Mouse (Mus musculus) cerebellum, adult 11 months (tissue): Measurements from ENCODE around the gene Atg4b.
A peak's percentile ranks its signal among the peaks of the same experiment; 100 is the strongest.

Experiments
- DNase-seq: peaks from one replicate; pipeline ENCODE4 v3.0.0; 2022

The Atg4b gene

DNA sequence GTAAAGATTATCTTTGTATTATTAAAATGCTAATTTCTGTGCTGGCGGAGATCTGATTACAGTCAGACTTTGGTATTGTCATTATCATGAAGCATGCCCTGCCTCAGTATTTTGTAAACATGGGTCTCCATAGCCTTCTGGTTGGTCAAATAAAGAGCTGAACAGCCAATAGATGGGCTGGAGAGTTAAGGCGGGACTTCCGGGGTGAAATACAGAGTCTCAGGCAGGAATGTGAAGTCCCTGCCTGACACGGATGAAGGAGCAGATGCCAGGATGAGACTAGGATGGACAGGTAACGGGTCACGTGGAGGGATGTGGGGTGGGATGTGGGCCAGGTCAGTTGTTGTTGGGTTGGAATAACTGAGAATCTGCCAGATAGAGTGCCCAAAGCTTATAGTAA, at the start of gene Atg4b:
Gene Atg4b (plus strand): TSS at position 211 of the 400 bp plus-strand sequence.
- no peak for DNase-seq

DNA sequence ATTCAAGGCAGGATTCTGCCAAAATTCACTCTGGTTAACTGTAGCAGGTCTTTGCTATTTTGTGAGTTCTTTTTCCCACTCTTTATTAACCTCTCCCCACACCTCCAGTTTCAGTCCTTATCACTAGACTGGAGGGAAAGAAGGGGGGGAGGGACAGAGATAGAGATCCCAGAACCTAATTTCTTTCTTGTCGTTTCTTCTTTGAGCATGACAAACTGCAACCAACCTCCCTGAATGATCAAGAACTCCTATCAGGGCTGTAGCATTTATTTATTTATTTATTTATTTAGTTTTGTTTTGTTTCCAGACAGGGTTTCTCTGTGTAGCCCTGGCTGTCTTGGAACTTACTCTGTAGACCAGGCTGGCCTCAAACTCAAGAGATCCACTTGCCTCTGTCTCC, 49.2 kb upstream of the Atg4b start:
- no peak for DNase-seq

DNA sequence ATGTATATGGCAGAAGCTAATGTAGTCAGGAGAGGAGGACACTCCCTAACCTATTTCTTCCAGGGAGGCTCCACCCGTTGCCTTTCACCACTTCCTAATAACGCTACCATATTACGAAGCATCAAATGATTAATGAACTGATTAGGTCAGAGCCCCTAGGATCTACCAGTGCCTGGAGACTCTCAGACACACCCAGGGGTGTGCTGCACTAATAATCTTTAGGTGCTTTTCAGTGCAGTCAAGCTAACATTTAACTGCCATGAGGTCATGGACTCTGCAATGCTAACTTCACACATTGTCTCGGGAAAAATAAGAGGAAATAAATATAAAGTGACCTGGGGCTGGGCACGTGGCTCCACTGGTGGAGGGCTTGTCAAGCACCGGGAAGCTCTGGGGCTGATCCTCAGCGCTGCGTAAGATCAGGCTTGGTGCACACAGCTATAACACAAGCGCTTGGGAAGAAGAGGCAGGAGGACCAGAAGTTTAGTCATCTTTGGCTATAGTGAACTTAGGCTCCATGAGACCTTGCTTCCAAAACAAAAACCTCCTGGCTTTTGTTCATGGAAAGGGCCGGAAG, 47.7 kb upstream of the Atg4b start:
- DNase-seq = no peak

DNA sequence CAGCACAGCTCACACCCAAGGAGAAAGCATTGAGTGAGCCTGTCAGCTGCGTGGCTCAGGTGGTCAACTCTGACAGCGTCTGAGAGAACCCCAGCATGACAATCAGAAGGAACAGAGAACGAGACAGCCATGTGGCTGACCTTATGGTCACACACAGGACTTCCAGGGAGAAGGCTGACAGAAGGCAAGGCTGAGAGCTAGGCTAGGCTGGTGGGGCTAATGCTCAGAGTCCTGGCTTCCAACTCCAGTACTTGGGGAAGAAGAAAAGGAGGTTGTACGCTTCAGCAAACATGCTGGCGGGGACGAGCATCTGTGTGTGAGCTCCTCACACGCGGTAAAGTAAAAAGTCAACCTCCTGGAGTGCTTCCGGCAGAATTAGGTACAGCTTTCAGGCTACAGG, 47.0 kb upstream of the Atg4b start:
- no peak for DNase-seq

DNA sequence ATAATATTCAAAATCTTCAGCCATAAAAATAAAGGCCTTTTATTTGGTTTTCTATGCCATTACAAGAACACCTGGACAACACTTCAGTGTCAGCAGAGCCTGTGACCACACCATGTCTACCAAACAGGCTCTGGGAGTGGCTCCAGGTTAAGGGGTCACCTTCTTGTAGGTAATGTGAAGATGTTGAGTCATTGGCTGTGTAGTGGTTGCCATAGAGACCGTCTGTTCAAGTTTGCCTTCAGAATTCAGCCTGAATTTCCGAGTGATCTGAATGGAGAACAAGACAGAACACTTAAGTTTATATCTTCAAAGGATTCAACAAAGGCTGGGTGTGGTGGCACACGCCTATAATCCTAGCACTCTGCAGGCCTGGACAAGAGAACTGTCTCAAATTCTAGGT, 45.9 kb upstream of the Atg4b start:
- no peak for DNase-seq

DNA sequence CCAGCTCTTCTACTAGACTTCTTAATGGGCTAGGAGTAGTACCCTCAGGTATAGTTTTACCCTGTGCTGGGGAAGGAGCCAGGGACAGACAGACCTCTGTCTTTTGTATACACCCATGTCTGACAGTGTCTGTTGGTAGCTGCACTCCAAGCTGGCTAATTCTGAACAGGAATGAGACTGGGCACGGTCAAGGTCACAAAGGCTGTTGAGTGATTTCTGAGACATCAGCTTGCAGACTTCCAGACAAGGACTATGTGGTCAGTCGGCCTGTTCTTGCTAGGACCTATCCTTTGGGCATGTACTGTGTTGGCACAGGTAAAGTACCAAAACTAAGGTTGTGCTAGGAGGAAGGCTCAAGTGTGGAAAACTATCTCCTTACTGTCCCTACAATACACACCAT, 35.1 kb upstream of the Atg4b start:
- no peak for DNase-seq

DNA sequence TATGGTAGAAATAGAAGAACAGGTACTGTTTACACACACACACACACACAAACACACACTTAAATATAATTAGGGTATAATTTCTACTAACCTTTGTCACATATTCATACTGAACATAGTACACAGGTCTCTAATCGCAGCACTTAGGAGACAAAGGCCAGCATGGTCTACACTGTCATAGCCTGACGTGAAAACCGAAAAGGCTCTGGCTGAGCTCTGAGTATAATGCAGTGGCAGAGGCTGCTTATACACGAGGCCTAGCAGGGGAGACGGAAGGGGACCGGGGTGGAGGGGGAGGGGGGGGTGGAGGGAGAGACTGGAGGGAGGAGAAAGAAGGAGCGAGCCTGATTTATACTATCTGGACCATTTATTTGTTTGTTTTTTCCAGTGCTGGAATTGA, 29.7 kb upstream of the Atg4b start:
- no peak for DNase-seq

DNA sequence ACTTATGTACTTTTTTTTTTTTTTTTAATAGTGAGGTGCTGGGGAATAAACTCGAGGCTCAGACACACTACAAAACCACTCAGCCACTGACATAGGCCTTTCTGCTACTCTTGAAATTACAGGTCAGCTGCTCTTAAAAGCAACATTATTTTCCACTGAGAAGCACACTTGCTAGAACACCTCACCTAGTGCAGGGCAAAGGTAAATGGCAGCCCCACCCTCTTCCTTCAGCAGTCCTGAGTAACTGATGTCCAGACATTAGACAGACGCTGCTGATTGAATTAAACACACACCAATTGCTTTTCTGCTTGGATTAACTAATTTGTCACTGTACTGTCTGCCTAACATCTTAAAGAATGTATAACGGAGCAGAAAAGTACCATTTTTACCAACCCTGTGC, 26.7 kb upstream of the Atg4b start:
- DNase-seq = no peak

DNA sequence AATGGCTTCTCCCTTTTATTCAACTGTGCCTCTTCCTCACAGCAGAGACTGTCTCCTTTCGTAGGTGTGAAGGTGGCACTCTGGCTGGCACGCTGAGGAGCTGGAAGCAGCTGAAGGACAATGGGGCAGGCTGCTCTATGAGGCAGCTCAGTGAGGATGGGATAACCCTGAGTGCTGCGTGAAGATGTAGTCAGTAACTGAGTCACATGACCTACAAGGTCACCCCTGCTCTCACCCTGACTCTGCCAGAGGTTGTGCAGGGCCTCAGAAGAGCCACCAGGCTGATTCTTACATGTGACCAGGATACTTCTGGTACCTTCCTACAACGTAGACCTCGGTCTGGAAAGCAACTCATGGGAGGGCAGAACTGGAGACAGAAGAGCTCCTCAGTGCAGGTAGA, 25.6 kb upstream of the Atg4b start:
- DNase-seq = no peak

DNA sequence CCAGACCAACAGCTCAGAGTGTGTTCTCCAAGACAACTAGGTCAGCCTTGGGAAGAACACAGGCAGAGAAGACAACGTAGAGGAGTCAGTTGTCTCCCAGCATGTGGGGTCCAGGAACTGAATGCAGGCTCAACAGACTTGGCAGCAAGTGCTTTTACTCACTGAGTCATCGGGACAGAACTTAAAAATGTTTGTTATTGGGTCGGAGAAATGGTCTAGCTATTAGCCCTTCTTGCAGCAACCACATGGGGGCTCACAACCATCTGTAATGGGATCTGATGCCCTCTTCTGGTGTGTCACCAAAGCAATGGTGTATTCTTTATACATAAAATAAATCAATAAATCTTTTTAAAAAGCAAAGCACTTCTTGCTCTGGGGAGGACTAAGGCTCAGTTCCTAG, 25.2 kb upstream of the Atg4b start:
- no peak for DNase-seq

DNA sequence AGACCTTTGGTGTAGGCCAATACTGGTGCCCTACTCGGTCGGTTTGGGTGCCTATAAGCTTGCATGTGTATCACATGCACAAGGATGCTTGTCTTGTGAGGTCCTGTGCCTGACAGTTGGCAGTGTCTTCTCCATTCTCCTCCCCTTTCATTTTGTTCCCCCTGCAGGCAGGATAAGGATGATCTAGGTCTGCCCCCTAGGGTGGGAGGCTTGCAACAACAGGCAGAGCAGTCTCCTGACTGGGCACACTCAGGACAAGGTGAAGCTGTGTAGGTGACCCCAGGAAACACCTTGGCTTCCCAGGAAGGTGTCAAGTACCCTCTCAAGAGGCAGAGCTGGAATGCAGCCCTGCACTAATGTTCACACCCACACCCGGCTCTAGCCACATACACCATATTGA, 24.3 kb upstream of the Atg4b start:
- peak; percentile 24 for DNase-seq

DNA sequence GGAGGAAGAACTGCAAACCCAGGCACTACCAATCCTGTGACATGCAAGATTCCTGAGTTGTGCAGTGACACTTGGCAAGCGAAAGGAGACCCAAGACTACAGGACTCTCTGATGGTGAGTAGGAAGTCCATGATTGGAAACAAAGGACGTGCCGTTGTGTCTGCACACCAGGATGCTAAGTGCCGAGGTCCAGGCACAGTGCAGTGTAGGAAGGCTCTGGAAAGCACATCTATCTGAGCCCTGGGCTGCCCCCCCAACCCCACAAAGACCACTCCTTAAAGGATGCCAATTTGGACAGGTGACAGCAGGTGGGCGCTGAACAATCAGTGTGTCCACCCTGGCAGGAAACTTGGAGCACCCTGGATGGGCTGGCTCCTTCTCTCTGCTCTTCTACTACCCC, 20.2 kb upstream of the Atg4b start:
- DNase-seq = no peak

DNA sequence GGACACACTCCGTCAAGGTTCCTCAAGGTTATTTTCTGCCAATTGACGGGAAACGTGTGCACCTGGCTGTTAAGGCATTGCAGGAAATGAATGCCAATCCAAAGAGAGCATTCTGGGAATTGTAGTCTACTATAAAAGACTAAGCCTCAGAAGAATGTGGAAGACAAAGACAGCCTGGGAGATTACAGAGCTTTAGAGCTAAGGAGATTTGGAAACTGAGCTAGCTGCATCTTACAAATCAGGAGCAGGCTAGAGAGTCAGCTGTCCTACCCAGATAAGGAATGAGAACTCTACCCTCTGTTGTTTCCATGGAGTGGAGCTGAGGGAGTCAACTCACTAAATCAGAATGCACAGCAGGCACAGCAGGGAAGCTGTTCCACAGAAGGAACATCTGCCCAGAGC, 19.4 kb upstream of the Atg4b start:
- DNase-seq = no peak

DNA sequence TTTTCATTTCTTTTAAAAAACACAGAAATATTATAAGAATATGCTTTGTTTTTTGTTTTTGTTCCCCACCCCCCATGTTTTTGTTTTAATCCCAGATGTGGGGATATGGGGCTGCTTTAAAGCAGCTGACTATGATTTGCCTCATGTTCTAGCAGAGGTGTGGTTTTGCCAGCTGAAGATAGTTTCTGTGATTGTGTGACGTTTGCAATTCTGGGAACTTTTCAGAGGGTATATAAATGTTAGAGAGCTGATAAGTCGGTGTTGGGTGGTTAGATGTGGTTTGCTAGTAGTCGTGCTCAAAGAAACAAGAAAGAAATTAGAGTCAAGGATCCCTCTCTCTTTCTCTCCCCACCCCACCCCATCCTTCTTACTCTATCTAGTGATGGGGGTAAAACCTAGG, 15.4 kb upstream of the Atg4b start:
- no peak for DNase-seq

DNA sequence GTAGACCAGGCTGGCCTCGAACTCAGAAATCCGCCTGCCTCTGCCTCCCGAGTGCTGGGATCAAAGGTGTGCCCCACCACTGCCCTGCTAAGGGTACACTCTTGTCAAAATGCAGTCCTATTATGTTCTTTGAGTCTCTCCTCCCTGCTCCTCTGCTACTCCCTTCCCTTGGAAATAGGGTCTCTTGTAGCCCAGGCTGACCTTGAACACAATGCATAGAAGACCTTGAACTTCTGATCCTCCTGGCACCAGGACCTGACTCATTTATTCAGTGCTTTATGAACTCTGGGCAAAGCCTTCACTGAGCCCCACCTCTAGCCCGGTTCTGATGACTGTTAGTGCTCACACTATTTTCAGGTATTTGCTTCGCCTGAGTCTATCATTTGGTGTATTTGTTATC, 13.6 kb upstream of the Atg4b start:
- no peak for DNase-seq

DNA sequence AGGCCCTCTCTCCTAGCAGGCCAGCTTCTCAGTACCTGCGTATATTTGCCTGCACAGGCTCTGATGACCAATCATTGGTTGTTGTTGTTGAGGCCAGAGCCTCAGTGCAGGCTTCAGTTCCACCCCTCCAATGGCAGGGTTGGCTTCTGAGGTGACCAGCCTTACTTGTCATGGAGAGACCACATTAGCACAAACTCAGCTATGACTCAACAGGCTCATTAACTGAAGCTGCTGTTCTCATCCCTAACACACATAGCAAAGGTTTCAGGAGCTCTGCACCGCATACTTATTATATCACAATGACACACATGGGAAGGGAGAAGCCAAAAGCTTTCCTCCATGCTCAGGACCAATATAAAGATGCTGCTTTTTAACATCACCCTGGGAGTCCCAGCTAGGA, 10.6 kb upstream of the Atg4b start:
- DNase-seq = no peak

DNA sequence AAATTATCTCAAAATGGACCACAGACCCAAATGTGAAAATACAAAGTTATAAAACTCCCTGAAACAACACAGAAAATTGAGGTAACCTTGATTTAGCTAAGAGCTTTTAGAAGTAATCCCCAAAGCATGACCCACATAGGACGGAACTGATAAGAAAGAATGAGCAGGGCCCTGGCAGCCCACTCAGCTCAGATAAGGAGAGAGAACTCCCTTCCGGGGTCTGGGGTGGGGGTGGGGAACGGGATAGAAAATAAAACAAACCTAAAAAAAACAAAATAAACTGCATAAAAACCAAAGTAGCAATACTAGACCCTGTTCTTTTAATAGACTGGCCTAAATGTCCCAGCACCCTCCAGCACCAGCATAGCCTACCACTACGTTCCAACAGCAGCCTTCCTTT, 9.3 kb upstream of the Atg4b start:
- no peak for DNase-seq

DNA sequence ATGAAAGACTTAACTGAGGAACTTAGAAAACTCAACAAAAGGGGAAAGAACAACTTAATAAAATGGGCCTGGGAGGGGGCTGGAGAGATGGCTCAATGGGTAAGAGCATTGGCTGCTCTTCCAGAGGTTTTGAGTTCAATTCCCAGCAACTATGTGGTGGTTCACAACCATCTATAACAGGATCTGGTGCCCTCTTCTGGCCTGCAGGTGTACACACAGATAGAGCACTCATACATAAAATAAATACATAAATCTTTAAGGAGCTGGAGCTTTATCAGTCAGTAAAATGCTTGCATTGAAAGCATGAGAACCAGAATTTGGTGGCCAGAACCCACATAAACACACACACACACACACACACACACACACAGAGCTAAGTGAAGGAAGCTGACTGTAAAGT, 8.4 kb upstream of the Atg4b start:
- DNase-seq = no peak

DNA sequence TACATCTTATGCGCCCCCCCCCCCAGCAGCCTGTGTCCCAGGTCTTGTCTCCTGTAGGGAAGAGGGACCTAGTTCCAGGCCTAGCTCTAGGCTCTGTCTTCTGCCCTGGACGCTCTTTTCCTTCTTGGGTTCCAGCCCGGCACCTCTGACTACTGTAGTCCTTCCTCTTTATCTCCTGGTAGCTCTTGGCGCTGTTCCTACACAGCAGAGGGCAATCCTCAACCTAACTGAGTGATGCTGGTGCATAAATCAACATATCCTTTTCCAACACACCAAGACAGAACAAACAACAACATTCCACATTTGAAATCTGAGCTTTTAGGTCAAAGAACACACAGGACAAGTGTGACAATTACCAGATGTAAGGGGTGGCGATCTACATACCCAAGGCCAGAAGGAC, 5.1 kb upstream of the Atg4b start:
- DNase-seq = no peak

DNA sequence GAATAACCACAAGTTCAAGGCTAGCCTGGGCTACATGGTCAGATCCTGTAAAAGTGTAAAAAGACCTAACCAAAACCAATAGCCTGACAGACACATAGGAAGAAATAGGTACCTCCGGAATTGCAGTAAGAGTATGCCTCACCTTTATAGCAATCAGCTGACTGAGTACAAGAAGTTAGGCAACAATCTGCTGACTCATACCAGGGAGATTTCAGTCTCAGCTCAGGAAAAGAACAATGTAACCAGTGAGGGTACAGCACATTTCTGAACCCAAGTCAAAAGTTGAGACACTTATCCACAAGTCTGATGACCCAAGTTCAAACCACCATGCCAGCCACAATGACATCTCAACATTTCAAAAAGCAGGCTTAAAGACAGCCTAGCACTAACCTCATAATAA, 2.8 kb upstream of the Atg4b start:
- DNase-seq = no peak

DNA sequence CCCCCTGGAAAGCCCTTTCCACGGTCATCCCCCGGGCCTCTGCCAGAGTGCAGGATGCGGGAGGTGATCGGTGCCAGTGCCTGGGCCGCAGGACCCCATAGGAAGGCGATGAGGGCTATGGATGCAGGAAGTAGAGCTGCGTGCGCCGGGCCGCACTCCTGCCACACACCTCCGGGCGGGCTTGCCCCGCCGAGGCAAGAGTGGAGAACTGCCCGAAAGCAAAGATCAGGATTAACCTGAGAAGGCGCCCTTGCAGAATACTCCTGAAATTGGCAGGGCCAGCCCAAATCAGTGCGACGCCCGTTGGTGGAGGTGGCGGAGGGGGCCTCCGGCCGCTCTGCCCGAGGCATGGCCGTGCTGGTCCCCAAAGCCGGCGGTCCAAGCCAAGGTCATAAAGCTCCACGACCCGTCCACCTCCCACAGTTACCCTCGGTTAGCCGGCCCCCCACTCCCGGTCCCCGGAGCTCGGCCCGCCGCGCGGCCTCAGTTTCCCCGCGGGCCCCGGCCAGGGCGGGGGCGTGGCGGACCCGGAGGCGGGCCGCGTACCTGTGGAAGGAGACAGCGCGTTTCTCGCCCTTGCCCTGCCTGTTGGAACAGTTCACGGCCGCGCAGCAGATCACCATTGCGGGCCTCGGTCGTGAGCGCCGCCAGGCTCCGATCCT, 2.7 kb downstream of the Atg4b start:
- no peak for DNase-seq

DNA sequence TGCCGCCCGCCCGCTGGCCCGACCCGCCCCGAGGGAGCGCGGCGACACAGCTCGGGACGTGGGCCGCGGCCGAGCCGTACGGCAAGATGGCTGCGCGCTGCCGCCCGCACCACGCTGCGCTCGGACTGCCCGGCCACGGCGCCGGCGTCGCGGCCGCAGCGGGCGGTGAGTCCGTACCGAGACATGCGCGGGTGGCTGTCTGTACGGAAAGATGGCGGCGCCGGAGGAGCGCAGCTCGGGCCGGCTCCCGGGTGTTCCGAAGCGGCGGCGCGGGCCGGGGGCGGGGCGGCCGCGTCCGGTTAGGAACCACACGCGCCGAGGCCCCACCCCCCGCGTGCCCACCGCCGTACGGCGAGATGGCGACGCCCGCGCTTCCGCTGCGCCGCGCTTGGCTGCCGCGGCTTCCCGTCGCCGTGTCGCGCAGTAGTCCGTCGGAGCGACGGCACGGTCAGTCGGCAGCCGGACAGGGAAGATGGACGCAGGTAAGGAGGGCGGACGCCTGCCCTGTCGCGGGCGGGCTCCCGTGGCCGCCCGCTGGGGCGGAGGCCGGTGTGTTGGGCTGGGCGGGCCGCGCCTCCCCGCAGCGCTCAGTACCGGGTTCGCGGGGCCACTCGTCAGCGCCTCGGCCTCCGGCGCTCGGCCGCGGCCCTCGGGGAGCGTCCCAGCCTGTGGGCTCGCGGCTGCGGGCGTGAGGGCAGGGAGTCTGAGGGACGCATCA, 3.4 kb downstream of the Atg4b start, which contains the start of gene Thap4:
Gene Thap4 (minus strand): TSS at position 292 of the 718 bp plus-strand sequence.
- peak; percentile 93 for DNase-seq

DNA sequence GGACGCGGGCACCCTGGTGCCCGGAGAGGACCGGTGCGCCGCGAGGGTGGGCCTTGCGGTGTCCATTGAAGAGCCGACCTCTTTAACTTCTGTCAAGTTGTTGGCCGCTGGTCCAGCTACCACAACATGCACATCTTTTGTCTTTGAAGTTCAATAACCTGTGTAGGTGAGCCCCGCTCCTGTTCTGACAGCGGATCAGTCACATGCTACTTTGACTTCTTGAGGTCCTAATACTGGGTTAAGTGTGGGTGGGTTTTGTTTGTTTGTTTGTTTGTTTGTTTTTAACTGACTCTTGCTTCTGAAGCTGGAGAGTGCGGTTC, 4.0 kb downstream of the Atg4b start:
- DNase-seq = no peak

DNA sequence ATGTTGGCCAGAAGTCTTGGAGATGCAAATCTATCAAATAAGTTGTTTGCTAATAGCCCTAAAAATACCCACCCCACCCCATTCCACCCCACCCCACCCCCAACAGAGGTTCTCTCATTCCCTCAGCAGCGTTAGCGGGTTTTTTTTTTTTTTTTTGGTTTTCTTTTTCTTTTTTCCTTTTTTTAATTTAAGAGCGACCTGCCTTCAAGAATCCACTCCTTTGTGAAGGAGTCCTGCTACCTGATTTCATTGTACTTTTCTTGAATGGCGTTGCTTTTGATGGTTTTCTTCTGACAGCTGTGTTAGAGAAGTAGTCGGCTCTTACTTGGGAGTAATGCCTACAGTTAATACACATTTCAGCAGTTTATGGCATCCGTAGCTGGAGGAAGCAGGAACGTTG, 4.3 kb downstream of the Atg4b start:
- DNase-seq = no peak

DNA sequence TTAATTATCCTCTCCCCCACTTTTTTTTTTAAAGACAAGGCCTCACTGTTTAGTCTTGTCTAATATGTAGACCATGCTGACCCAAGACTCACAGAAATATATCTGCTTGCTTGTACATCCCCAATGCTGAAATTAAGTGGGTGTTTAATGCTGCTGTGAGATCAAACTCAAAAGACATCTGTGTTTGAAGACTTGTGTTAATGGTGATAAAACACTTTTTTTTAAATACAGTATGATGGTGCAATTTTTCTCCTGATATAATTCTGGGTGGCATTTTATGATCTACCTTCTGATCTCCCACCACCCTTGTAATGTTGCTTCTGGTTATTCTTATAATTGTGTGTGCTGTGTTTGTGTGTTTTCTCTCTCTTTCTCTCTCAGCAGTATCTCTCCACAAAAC, 4.9 kb downstream of the Atg4b start:
- no peak for DNase-seq
